Mouse (Mus musculus): ENCODE results near the gene Frmd4a. TPM values are rescaled to one million over a fixed set of nuclear protein-coding genes. Genes with fewer than 3 reads are reported as not detected.

The Frmd4a gene
- total and polyA plus RNA-seq, 3 experiments, result 10.4 to 21.0 (median 20.0) TPM

DNA sequence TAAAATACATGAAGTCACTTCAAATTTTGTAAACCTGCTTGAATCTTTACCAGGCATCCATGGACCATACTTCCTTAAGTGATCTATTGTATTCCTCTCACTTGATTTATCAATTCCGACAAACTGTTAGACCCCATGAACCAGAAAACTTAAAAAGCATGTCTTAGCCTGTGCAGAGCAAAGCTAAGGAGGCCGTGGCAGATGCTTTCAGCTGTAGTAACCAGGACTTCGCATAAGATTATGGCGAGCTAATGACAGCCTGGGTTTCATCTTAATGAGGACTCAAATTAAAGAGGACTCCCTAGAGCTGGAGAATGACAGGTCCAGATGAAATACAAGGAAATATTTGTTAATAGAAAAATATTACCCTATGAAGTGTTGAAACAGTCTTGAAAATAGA, 139.9 kb downstream of the Frmd4a start:
- no peaks in the 10 kb centered on the region; the same call in 1 of the 2 replicates for H3K4me1 ChIP-seq (ENCODE audit: control insufficient read depth, insufficient read depth, low read length)
- no peak overlapping the region for H3K27ac ChIP-seq
- no peaks in the 10 kb centered on the region for H3K27me3 ChIP-seq (ENCODE audit: control insufficient read depth, insufficient read depth, low read length)
- intact Hi-C loops (cut with DNase I), result no loop called here
- no peaks in the 10 kb centered on the region for H3K79me2 ChIP-seq (replicated peaks; ENCODE audit: control insufficient read depth, insufficient read depth, low read length)
- no peak overlapping the region for H3K4me3 ChIP-seq
- no peaks in the 10 kb centered on the region for H3K36me3 ChIP-seq (ENCODE audit: control insufficient read depth, insufficient read depth, low read length)
- TF ChIP-seq POLR2A (IDR thresholded peaks at IDR 0.05; ENCODE audit: insufficient read depth, low read depth, low read length) (no peak), EP300 (IDR thresholded peaks at IDR 0.05; ENCODE audit: insufficient read depth, low read depth, low read length) (no peak), CTCF (IDR thresholded peaks at IDR 0.05) (no peak)
- no peak for DNase-seq
- 89% methylated on average over 4 of the region's 4 CpGs for WGBS
- no peak overlapping the region for H3K9ac ChIP-seq (ENCODE audit: low read depth, low read length)

DNA sequence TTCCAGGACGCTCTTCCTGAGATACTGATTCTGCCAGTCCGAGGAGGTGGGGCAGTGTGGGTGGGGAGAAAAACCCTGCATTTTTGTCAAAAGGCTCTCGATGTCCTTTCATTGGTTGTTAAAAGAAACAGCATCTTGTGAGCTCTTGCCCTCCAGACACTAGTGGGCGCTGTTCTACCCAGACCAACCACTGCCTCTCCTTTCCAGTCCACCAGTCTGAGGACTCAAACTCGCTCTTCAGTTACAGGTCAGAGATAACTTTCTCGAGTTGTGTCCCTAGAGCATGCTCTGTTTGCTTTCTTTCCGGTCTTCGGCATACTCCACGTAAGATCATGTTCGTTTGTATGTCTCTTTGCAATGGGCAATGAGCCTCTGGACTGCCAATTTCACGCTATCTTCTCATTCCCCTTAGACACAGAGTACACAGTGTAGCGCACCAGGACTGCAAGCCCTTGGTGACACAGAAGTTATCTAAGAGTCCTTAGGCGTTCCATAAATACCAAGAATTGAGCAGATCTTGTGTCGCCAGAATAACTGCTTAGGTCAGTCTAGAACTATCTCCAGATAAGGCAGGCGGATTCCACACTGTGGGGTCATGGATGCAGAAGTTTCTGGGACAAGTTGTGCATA, 142.2 kb downstream of the Frmd4a start:
- intact Hi-C loops (cut with DNase I), result no loop called here
- Histone ChIP-seq H3K27me3 (ENCODE audit: control insufficient read depth, insufficient read depth, low read length) (no peaks in the 10 kb centered on the region), H3K9ac (ENCODE audit: low read depth, low read length) (no peak overlapping the region), H3K36me3 (ENCODE audit: control insufficient read depth, insufficient read depth, low read length) (no peaks in the 10 kb centered on the region), H3K79me2 (replicated peaks; ENCODE audit: control insufficient read depth, insufficient read depth, low read length) (no peaks in the 10 kb centered on the region), H3K4me3 (no peak overlapping the region), H3K27ac (no peak overlapping the region; the same call in 1 of the 2 replicates), H3K4me1 (ENCODE audit: control insufficient read depth, insufficient read depth, low read length) (no peaks in the 10 kb centered on the region; the same call in 1 of the 2 replicates)
- TF ChIP-seq POLR2A (IDR thresholded peaks at IDR 0.05; ENCODE audit: insufficient read depth, low read depth, low read length) (no peak), EP300 (IDR thresholded peaks at IDR 0.05; ENCODE audit: insufficient read depth, low read depth, low read length) (no peak), CTCF (IDR thresholded peaks at IDR 0.05) (peak; percentile 59)
- 47% methylated on average over 15 of the region's 15 CpGs for WGBS
- DNase-seq, result peak in 1 of 2 experiments; percentile 18

DNA sequence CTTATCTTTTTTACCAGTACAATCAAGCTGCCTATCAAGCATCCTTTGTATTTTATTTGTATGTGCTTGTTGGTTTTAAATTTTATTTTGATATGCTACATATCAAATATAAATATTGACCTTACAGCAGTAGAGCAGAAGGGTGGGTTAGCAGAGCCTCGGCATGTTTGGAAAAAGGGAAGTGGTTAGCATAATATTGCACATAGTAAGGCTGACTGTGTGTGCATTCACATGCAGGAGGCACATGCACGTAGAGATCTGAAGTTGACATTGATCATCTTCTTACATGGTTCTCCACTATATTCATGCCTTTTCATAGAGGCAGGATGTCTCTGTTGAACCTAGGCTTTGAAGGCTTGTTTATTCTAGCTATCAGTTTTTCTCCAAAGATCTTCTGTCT, 148.7 kb downstream of the Frmd4a start:
- DNase-seq, result no peak
- Histone ChIP-seq H3K4me1 (ENCODE audit: control insufficient read depth, insufficient read depth, low read length) (no peaks in the 10 kb centered on the region; the same call in 1 of the 2 replicates), H3K27me3 (ENCODE audit: control insufficient read depth, insufficient read depth, low read length) (no peaks in the 10 kb centered on the region), H3K4me3 (no peak overlapping the region), H3K79me2 (replicated peaks; ENCODE audit: control insufficient read depth, insufficient read depth, low read length) (no peaks in the 10 kb centered on the region), H3K36me3 (ENCODE audit: control insufficient read depth, insufficient read depth, low read length) (no peaks in the 10 kb centered on the region), H3K27ac (no peak overlapping the region), H3K9ac (ENCODE audit: low read depth, low read length) (no peak overlapping the region)
- TF ChIP-seq CTCF (IDR thresholded peaks at IDR 0.05), result no peak
- TF ChIP-seq EP300 (IDR thresholded peaks at IDR 0.05; ENCODE audit: insufficient read depth, low read depth, low read length), result no peak
- TF ChIP-seq POLR2A (IDR thresholded peaks at IDR 0.05; ENCODE audit: insufficient read depth, low read depth, low read length), result no peak
- intact Hi-C loops (cut with DNase I), result no loop called here
- 62% methylated on average over 2 of the region's 2 CpGs for WGBS

DNA sequence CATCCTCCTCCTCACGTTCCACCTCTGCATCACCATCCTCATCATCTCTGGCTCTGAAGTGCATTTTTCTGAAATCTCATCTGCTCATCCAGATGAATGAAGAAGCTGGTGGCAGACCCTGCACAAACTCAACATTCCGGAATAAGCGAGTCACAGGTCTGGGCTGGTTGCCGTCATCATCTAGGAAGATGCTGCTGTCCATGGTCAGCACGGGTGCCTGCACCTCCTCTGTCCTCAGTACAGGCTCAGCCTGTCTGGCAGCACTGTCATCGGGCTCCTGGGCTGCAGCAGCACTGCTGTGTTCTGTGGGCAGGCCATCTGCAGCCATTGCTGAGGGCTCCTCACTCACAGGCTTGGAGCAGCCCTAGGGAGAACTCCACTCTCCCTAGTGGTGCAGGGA, 149.6 kb downstream of the Frmd4a start:
- DNase-seq, result no peak
- WGBS, result 83% methylated on average over 6 of the region's 6 CpGs

GRCm38 (mm10) chr2:4169726-4170125, 152.2 kb downstream of the Frmd4a start:
- H3K4me3 ChIP-seq, result no peak overlapping the region
- no peaks in the 10 kb centered on the region for H3K79me2 ChIP-seq (replicated peaks; ENCODE audit: control insufficient read depth, insufficient read depth, low read length)
- H3K27ac ChIP-seq, result no peak overlapping the region
- H3K27me3 ChIP-seq (ENCODE audit: control insufficient read depth, insufficient read depth, low read length), result no peaks in the 10 kb centered on the region
- intact Hi-C loops (cut with DNase I), result no loop called here
- DNase-seq, result no peak
- H3K9ac ChIP-seq (ENCODE audit: low read depth, low read length), result no peak overlapping the region
- 62% methylated on average over 10 of the region's 10 CpGs for WGBS
- no peak for TF ChIP-seq EP300 (IDR thresholded peaks at IDR 0.05; ENCODE audit: insufficient read depth, low read depth, low read length)
- TF ChIP-seq POLR2A (IDR thresholded peaks at IDR 0.05; ENCODE audit: insufficient read depth, low read depth, low read length), result no peak
- no peak for TF ChIP-seq CTCF (IDR thresholded peaks at IDR 0.05)
- no peaks in the 10 kb centered on the region for H3K36me3 ChIP-seq (ENCODE audit: control insufficient read depth, insufficient read depth, low read length)
- H3K4me1 ChIP-seq (ENCODE audit: control insufficient read depth, insufficient read depth, low read length), result no peaks in the 10 kb centered on the region; the same call in 1 of the 2 replicates

More for the DNA sequence above, 149.6 kb downstream of the Frmd4a start:
- H3K36me3 ChIP-seq (ENCODE audit: control insufficient read depth, insufficient read depth, low read length), result no peaks in the 10 kb centered on the region
- no peaks in the 10 kb centered on the region for H3K27me3 ChIP-seq (ENCODE audit: control insufficient read depth, insufficient read depth, low read length)
- H3K79me2 ChIP-seq (replicated peaks; ENCODE audit: control insufficient read depth, insufficient read depth, low read length), result no peaks in the 10 kb centered on the region
- no peak overlapping the region for H3K4me3 ChIP-seq
- intact Hi-C loops (cut with DNase I), result no loop called here
- H3K9ac ChIP-seq (ENCODE audit: low read depth, low read length), result no peak overlapping the region
- no peak overlapping the region for H3K27ac ChIP-seq
- TF ChIP-seq EP300 (IDR thresholded peaks at IDR 0.05; ENCODE audit: insufficient read depth, low read depth, low read length) (no peak), CTCF (IDR thresholded peaks at IDR 0.05) (no peak), POLR2A (IDR thresholded peaks at IDR 0.05; ENCODE audit: insufficient read depth, low read depth, low read length) (no peak)
- no peaks in the 10 kb centered on the region; the same call in 1 of the 2 replicates for H3K4me1 ChIP-seq (ENCODE audit: control insufficient read depth, insufficient read depth, low read length)

DNA sequence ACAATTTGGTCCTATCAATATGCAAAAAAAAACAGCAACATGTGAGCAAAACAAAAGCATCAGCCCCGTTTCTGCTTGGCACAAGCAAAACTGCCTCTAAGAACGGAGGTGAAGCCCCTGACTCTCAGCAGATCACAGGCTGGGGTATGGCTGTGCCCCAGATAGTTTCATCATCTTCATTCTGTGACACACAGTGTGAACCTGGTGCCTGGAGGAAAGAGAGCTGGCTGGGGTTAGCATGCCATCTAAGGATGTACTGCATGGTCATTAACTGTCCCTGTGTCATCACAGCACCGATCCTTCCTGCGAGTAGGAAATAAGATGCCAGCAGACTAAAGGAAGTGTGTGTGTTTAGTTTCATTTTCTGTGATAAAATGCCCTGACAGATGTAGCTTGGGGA, 152.7 kb downstream of the Frmd4a start:
- WGBS, result 69% methylated on average over 4 of the region's 4 CpGs

More for the DNA sequence above, 152.7 kb downstream of the Frmd4a start:
- H3K36me3 ChIP-seq (ENCODE audit: control insufficient read depth, insufficient read depth, low read length), result no peaks in the 10 kb centered on the region
- no peak for TF ChIP-seq CTCF (IDR thresholded peaks at IDR 0.05)
- no peak for TF ChIP-seq POLR2A (IDR thresholded peaks at IDR 0.05; ENCODE audit: insufficient read depth, low read depth, low read length)
- TF ChIP-seq EP300 (IDR thresholded peaks at IDR 0.05; ENCODE audit: insufficient read depth, low read depth, low read length), result no peak
- DNase-seq, result no peak
- no peaks in the 10 kb centered on the region; the same call in 1 of the 2 replicates for H3K4me1 ChIP-seq (ENCODE audit: control insufficient read depth, insufficient read depth, low read length)
- no peaks in the 10 kb centered on the region for H3K79me2 ChIP-seq (replicated peaks; ENCODE audit: control insufficient read depth, insufficient read depth, low read length)
- intact Hi-C loops (cut with DNase I), result no loop called here
- no peak overlapping the region for H3K4me3 ChIP-seq
- no peaks in the 10 kb centered on the region for H3K27me3 ChIP-seq (ENCODE audit: control insufficient read depth, insufficient read depth, low read length)
- H3K27ac ChIP-seq, result no peak overlapping the region
- no peak overlapping the region for H3K9ac ChIP-seq (ENCODE audit: low read depth, low read length)
